Mouse (Mus musculus): Measurements from ENCODE around the gene Arl6ip5. TPM values are rescaled to one million over a fixed set of nuclear protein-coding genes. Genes with fewer than 3 reads are reported as not detected.

The Arl6ip5 gene
- polyA plus RNA-seq, 1 experiment from 2014 or later = 34.6 TPM

GRCm38 (mm10) chr6:97221205-97222025 lies 10.9 kb downstream of the Arl6ip5 start:
- Histone ChIP-seq H3K27me3 (ENCODE audit: control insufficient read depth, insufficient read depth, low read depth, low read length) (no peaks in the 10 kb centered on the region), H3K9me3 (replicated peaks; ENCODE audit: control insufficient read depth, low read length) (no peaks in the 10 kb centered on the region), H3K27ac (ENCODE audit: low read length) (no peak overlapping the region; the same call in 1 of the 2 replicates), H3K9ac (ENCODE audit: low read depth, low read length) (no peak overlapping the region), H3K4me2 (ENCODE audit: low read depth, low read length) (no peak overlapping the region), H3K4me1 (ENCODE audit: control insufficient read depth, low read depth, low read length) (peaks cover 16% of the 10 kb centered on the region), H3K4me3 (ENCODE audit: low read depth, low read length) (no peak overlapping the region), H3K36me3 (ENCODE audit: control insufficient read depth, insufficient read depth) (no peaks in the 10 kb centered on the region)
- no peak for ATAC-seq (ENCODE audit: low read depth)
- 45% methylated on average over 15 of the region's 15 CpGs for WGBS (ENCODE audit: insufficient replicate concordance)

- Histone ChIP-seq H3K9me3 (replicated peaks; ENCODE audit: control insufficient read depth, low read length) (no peaks in the 10 kb centered on the region), H3K36me3 (ENCODE audit: control insufficient read depth, insufficient read depth) (no peaks in the 10 kb centered on the region), H3K4me3 (ENCODE audit: low read depth, low read length) (no peak overlapping the region), H3K27ac (ENCODE audit: low read length) (no peak overlapping the region), H3K4me1 (ENCODE audit: control insufficient read depth, low read depth, low read length) (peaks cover 16% of the 10 kb centered on the region), H3K4me2 (ENCODE audit: low read depth, low read length) (no peak overlapping the region), H3K9ac (ENCODE audit: low read depth, low read length) (no peak overlapping the region), H3K27me3 (ENCODE audit: control insufficient read depth, insufficient read depth, low read depth, low read length) (no peaks in the 10 kb centered on the region)
- WGBS (ENCODE audit: insufficient replicate concordance) = 40% methylated on average over 6 of the region's 6 CpGs
- peak; percentile 61; the same call in 1 of the 2 replicates for ATAC-seq (ENCODE audit: low read depth)
These were observed 11.8 kb downstream of the Arl6ip5 start for GRCm38 (mm10) chr6:97222321-97222720.

- Histone ChIP-seq H3K27ac (ENCODE audit: low read length) (no peak overlapping the region), H3K9me3 (replicated peaks; ENCODE audit: control insufficient read depth, low read length) (no peaks in the 10 kb centered on the region), H3K4me2 (ENCODE audit: low read depth, low read length) (no peak overlapping the region), H3K4me1 (ENCODE audit: control insufficient read depth, low read depth, low read length) (peaks cover 16% of the 10 kb centered on the region), H3K9ac (ENCODE audit: low read depth, low read length) (no peak overlapping the region), H3K4me3 (ENCODE audit: low read depth, low read length) (no peak overlapping the region), H3K36me3 (ENCODE audit: control insufficient read depth, insufficient read depth) (no peaks in the 10 kb centered on the region), H3K27me3 (ENCODE audit: control insufficient read depth, insufficient read depth, low read depth, low read length) (no peaks in the 10 kb centered on the region)
- WGBS (ENCODE audit: insufficient replicate concordance) = 15% methylated on average over 5 of the region's 5 CpGs
- ATAC-seq (ENCODE audit: low read depth) = peak; percentile 42; the same call in 1 of the 2 replicates
These were observed 12.5 kb downstream of the Arl6ip5 start for GRCm38 (mm10) chr6:97222931-97223467.

- no peaks in the 10 kb centered on the region for H3K36me3 ChIP-seq (ENCODE audit: control insufficient read depth, insufficient read depth)
- H3K9me3 ChIP-seq (replicated peaks; ENCODE audit: control insufficient read depth, low read length) = no peaks in the 10 kb centered on the region
- H3K27me3 ChIP-seq (ENCODE audit: control insufficient read depth, insufficient read depth, low read depth, low read length) = no peaks in the 10 kb centered on the region
- no peak overlapping the region for H3K4me2 ChIP-seq (ENCODE audit: low read depth, low read length)
- 60% methylated on average over 4 of the region's 4 CpGs for whole genome bisulfite sequencing (ENCODE audit: insufficient replicate concordance)
- no peak overlapping the region for H3K27ac ChIP-seq (ENCODE audit: low read length)
- ATAC-seq (ENCODE audit: low read depth) = no peak
- H3K9ac ChIP-seq (ENCODE audit: low read depth, low read length) = no peak overlapping the region
- H3K4me1 ChIP-seq (ENCODE audit: control insufficient read depth, low read depth, low read length) = peaks cover 16% of the 10 kb centered on the region
- no peak overlapping the region for H3K4me3 ChIP-seq (ENCODE audit: low read depth, low read length)
These were observed 13.1 kb downstream of the Arl6ip5 start for GRCm38 (mm10) chr6:97223566-97223965.

GRCm38 (mm10) chr6:97224505-97224904 lies 14.0 kb downstream of the Arl6ip5 start:
- 82% methylated on average over 8 of the region's 8 CpGs for WGBS (ENCODE audit: insufficient replicate concordance)
- no peak overlapping the region for H3K4me3 ChIP-seq (ENCODE audit: low read depth, low read length)
- no peak overlapping the region for H3K4me2 ChIP-seq (ENCODE audit: low read depth, low read length)
- no peak for ATAC-seq (ENCODE audit: low read depth)
- no peak overlapping the region for H3K9ac ChIP-seq (ENCODE audit: low read depth, low read length)
- no peaks in the 10 kb centered on the region for H3K9me3 ChIP-seq (replicated peaks; ENCODE audit: control insufficient read depth, low read length)
- peaks cover 16% of the 10 kb centered on the region for H3K4me1 ChIP-seq (ENCODE audit: control insufficient read depth, low read depth, low read length)
- H3K36me3 ChIP-seq (ENCODE audit: control insufficient read depth, insufficient read depth) = no peaks in the 10 kb centered on the region
- no peak overlapping the region for H3K27ac ChIP-seq (ENCODE audit: low read length)
- no peaks in the 10 kb centered on the region for H3K27me3 ChIP-seq (ENCODE audit: control insufficient read depth, insufficient read depth, low read depth, low read length)

GRCm38 (mm10) chr6:97226083-97226491 lies 15.6 kb downstream of the Arl6ip5 start:
- 50% methylated on average over 1 of the region's 1 CpGs for WGBS (ENCODE audit: insufficient replicate concordance)
- no peak for ATAC-seq (ENCODE audit: low read depth)

GRCm38 (mm10) chr6:97227067-97227847 lies 16.8 kb downstream of the Arl6ip5 start:
- no peak overlapping the region for H3K4me2 ChIP-seq (ENCODE audit: low read depth, low read length)

More at GRCm38 (mm10) chr6:97226083-97226491, 15.6 kb downstream of the Arl6ip5 start:
- H3K4me3 ChIP-seq (ENCODE audit: low read depth, low read length) = no peak overlapping the region
- peaks cover 16% of the 10 kb centered on the region for H3K4me1 ChIP-seq (ENCODE audit: control insufficient read depth, low read depth, low read length)
- no peak overlapping the region for H3K9ac ChIP-seq (ENCODE audit: low read depth, low read length)
- no peak overlapping the region for H3K4me2 ChIP-seq (ENCODE audit: low read depth, low read length)
- H3K36me3 ChIP-seq (ENCODE audit: control insufficient read depth, insufficient read depth) = peaks cover 5% of the 10 kb centered on the region; the same call in 1 of the 2 replicates
- no peak overlapping the region for H3K27ac ChIP-seq (ENCODE audit: low read length)
- H3K27me3 ChIP-seq (ENCODE audit: control insufficient read depth, insufficient read depth, low read depth, low read length) = no peaks in the 10 kb centered on the region
- no peaks in the 10 kb centered on the region for H3K9me3 ChIP-seq (replicated peaks; ENCODE audit: control insufficient read depth, low read length)

GRCm38 (mm10) chr6:97234911-97235668 lies 24.6 kb downstream of the Arl6ip5 start:
- no peak overlapping the region for H3K4me2 ChIP-seq (ENCODE audit: low read depth, low read length)
- H3K9ac ChIP-seq (ENCODE audit: low read depth, low read length) = no peak overlapping the region
- H3K4me1 ChIP-seq (ENCODE audit: control insufficient read depth, low read depth, low read length) = no peaks in the 10 kb centered on the region
- H3K27ac ChIP-seq (ENCODE audit: low read length) = no peak overlapping the region
- no peaks in the 10 kb centered on the region; the same call in 1 of the 2 replicates for H3K9me3 ChIP-seq (replicated peaks; ENCODE audit: control insufficient read depth, low read length)
- no peak for ATAC-seq (ENCODE audit: low read depth)
- H3K27me3 ChIP-seq (ENCODE audit: control insufficient read depth, insufficient read depth, low read depth, low read length) = no peaks in the 10 kb centered on the region
- peaks cover 10% of the 10 kb centered on the region for H3K36me3 ChIP-seq (ENCODE audit: control insufficient read depth, insufficient read depth)
- H3K4me3 ChIP-seq (ENCODE audit: low read depth, low read length) = no peak overlapping the region
- 57% methylated on average over 7 of the region's 7 CpGs for WGBS (ENCODE audit: insufficient replicate concordance)

More at GRCm38 (mm10) chr6:97227067-97227847, 16.8 kb downstream of the Arl6ip5 start:
- 85% methylated on average over 9 of the region's 9 CpGs for WGBS (ENCODE audit: insufficient replicate concordance)
- no peaks in the 10 kb centered on the region for H3K9me3 ChIP-seq (replicated peaks; ENCODE audit: control insufficient read depth, low read length)
- no peak overlapping the region for H3K9ac ChIP-seq (ENCODE audit: low read depth, low read length)
- H3K27me3 ChIP-seq (ENCODE audit: control insufficient read depth, insufficient read depth, low read depth, low read length) = no peaks in the 10 kb centered on the region
- H3K4me1 ChIP-seq (ENCODE audit: control insufficient read depth, low read depth, low read length) = peaks cover 6% of the 10 kb centered on the region
- peaks cover 7% of the 10 kb centered on the region; the same call in 1 of the 2 replicates for H3K36me3 ChIP-seq (ENCODE audit: control insufficient read depth, insufficient read depth)
- no peak overlapping the region for H3K4me3 ChIP-seq (ENCODE audit: low read depth, low read length)
- no peak for ATAC-seq (ENCODE audit: low read depth)
- no peak overlapping the region for H3K27ac ChIP-seq (ENCODE audit: low read length)
